Mouse (Mus musculus) adrenal gland, postnatal 36 days (tissue): ENCODE measurements around the gene Gm20823. TPM values are rescaled to one million over a fixed set of nuclear protein-coding genes. Genes with fewer than 3 reads are reported as not detected.
"Not testable (repeated sequence)": the region's sequence is repeated elsewhere in the genome, so short reads cannot be mapped to it uniquely, and the experiment has no call there.

ENCODE experiments used
- DNase-seq, 2 experiments: peaks; one replicate each; pipeline ENCODE4 v3.0.0; 2021; ENCODE audit warnings: mixed read lengths in 1 of 2
- long read RNA-seq, 2 experiments: library from polyadenylated mRNA; stranded (forward); transcript quantifications; one replicate each; pipeline ENCODE4 v2.0.0; 2021; ENCODE audit warnings: borderline sequencing depth in 2 of 2
- total RNA-seq, 2 experiments: library from RNA; stranded (reverse); gene quantifications; 2 replicates each; pipeline ENCODE4 v1.2.3; 2021

Gm20823 gene
- total RNA-seq = not detected
- long read RNA-seq, experiment 1 = 0 reads
- long read RNA-seq, experiment 2 = 0 reads

GRCm38 (mm10) chrY:62464745-62465144, at the start of gene Gm20823:
TSS of gene Gm20823 (minus strand) at chrY:62464845.
- DNase-seq = not testable (repeated sequence)
